Mouse (Mus musculus) yolk sac, embryonic 10.5 days (tissue): ENCODE data around the gene Fam76a.
A peak's percentile ranks its signal among the peaks of the same experiment; 100 is the strongest.

Experiments used
- DNase-seq: peaks from one replicate; pipeline ENCODE4 v3.0.0-alpha.2; 2017; ENCODE audit warnings: low spot score

Gene Fam76a

DNA sequence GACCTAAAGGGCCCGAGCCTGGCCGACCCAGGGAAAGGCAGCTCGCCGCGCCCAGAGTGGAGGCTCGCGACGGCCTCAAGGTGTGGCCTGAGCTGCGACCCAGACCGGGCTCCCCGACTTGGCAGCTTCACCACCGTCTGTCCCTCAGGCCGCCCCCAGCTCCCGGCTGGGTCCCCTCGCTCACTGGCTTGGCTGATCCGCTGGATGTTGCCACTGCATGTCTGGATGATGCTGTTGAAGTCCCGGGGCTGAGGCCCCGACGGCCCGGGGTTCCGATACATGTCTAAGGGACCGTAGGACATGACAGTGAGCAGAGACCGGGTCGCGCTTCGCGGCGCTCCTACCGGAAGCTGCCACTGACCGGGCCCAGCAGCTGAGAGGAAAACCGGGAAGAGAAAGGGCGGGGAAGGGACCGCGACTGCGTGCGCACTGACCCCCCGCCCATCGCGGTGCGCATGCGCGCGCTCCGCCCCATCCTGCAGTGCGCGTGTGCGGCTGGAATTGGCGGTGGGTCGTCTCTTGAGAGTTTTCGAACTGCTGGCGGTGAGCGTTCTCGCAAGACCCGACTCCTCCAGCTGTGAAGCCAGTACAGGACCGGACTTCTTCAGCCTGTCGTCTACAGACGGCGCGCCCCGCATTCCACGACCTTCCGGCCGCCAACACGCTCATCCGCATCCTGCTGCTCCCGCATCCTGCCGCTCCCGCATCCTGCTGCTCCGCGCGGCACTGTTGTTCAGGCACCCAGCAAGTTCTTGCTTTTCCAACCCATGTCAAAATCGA, 38.1 kb downstream of the Fam76a start, which contains the start of gene Stx12:
Gene Stx12 (minus strand): TSS at position 446 of the 780 bp plus-strand sequence.
- DNase-seq: peak; percentile 91

DNA sequence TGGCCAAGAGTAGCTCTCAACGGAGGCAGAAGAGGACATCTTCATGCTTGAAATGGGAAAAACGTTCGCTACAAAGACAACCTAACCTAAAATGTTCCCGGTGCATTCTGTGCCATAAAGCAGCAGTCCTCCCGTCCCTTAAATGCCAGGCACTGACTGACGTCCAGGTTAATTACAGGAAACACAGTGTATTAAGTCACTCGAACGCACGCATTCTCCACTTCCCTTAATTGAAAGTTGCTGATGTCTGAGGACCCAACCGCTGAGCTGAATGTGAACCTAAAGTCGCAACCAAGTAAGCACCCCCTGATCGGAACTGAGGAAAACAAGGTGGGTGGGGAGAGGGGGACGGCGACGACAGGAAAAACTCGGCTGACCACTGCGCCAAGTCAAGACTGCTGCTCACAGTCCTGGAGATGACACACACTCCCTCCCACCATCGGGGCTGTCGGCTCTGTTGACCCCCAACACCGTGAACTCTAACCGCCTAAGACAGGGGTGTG, 38.7 kb downstream of the Fam76a start:
- DNase-seq: no peak

DNA sequence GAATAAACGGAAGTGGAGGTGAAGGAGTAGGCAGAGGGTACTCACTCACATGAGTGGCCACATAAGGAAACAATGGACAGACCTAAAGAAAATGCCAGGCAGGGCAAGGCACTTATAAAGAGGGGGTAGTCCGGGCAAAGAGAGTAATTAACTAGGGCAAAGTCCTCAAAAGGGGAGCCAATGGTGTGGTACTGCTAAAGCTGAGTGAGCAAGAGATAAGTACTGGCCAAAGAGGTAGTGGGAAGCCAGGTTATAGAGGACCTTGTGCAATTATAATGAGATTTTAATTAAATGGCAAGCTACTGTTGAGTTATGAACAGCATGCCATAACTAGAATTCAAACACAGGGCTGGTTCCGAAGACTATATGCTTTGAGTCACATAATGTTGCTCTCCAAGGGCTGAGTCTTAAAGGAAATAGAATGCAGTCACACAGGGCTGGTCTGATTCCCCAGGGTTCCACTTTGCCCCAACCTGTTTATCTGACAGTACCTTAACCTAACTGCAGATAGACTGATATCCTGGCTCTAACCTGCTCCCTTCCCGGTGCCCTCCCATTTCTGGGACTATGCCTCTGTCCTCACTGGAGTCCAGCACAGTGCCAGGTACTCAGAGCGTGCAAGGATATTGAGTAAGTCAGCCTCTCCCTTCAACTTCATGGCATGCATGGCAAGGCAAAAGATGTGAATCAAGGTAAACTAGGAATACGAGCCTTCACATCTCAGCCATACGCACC, 47.8 kb downstream of the Fam76a start:
- no peak for DNase-seq

DNA sequence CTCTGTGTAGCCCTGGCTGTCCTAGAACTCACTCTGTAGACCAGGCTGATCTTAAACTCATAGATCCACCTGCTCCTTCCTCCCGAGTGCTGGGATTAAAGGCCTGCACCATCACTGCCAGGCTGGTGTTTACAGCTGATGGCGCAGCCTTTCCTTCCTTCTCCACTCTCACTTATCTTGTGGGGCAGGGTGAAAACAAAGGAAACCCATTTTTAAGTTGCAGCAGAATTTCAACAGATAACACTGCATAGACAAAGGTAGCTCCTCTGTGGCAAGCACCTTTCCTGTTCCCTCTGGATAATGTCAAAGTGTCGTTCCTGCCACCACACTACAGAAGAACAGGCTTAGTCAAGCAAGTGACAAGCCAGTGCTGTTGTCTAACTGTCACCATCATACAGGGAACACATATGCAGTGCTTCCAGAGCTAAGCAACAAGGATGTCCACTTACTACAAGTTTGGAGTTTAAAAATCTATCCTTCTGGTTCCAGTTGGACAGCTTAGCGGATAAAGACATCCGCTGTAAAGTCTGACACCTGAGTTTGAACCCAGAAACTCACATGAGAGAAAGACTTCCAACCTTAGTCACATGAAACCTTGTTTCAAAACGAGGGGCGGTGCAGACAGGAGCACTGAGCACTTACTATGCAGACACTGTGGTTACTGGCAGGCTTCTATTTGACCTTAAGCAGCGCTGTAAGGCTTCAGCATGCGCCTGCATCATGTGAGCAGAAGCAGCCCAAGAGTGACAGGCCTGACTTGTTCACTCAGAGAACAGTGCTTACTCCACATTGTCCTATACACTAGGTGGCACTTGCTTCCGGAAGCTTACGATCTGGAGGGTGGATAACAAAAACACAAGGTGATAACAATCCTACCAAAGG, 48.6 kb downstream of the Fam76a start:
- DNase-seq: peak; percentile 49

DNA sequence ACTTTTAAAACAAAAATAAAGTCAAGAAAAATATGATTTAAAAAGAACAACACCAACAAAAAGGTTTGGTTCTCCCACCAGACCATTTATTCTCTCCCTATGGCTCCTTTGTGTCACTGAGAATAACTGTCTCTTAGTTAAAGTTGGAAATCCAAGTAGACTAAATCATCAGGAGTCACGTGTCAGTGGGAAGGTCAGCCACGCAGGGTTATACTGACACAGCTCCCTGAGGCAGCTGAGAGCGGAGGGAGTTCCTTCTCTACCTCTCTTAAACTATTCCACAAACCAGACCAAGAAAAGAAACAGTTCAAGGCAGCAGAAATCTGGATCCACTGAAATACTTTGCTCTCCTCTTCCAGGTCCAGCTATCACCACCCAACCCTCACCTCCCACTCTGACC, 51.2 kb downstream of the Fam76a start:
- no peak for DNase-seq

DNA sequence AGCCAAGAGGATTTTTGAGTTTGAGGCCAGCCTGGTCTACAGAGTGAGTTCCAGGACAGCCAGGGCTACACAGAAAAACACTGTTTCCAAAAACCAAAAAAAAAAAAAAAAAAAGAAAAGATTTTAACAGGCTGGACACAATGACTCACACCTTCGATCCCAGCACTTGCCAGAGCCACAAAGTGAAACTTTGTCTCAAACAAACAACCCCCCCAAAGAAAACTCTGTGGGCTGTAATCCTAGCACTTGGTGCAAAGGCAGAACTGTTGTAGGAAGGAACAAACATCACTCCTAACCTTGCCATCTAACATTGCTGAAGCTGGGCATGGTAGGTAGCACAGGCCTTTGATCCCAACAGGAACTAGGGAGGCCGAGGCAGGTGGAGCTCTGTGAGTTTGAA, 57.5 kb downstream of the Fam76a start:
- DNase-seq: no peak

DNA sequence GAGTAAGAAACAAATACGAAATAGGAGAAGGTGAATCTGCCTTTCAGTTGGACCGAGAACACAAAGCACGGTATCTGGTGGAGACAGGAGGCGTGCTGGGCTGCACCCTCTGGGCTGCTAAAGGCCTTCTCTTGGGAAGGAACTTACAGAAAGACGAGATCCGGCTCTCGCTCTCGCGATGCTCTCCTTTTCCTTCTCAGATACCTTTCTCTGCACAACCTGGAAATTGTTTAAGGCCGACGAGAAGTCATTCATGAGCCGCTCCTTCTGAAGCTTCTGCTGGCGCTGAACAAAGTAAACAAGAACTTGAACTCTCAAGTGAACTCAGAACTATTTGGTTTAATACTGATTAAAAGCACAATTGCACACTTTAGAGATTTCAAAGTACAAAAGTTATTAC, 59.3 kb downstream of the Fam76a start:
- DNase-seq: no peak

DNA sequence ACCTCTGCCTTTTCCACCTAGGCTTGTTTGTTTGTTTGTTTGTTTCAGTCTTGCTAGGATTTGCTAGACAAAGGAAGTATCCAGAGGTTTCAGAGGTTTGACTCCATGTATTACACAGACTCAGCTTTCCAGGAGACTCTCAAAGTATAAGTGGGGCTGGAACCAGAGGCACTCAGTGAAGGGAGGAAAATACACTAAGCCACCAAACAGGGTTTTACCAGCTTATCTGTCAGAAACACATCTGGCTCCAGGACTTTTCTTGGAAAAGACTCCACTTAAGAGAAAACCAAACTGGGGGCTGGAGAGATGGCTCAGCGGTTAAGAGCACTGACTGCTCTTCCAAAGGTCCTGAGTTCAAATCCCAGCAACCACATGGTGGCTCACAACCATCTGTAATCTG, 61.5 kb downstream of the Fam76a start:
- no peak for DNase-seq
